Mouse (Mus musculus) T-cell, adult 66 days (primary cell): ENCODE data around the gene Trafd1. TPM values are rescaled to one million over a fixed set of nuclear protein-coding genes. Genes with fewer than 3 reads are reported as not detected.

Source experiments
- total RNA-seq, 2 experiments: library from RNA; stranded (reverse); gene quantifications; 3 replicates in 1 of 2; 4 replicates in 1 of 2; pipeline ENCODE4 v1.2.4; 2023

Gene Trafd1
- total RNA-seq: 10 to 100 TPM; 41.8 to 51.2 TPM

GRCm38 (mm10) chr5:121385461-121386119 is at the start of gene Trafd1:
Gene Trafd1, minus strand, starts transcription at chr5:121385632.

GRCm38 (mm10) chr5:121397187-121398145 is 12.0 kb upstream of the Trafd1 start, which contains the start of gene Naa25:
Gene Naa25, plus strand, starts transcription at chr5:121397936.

Other genes starting within 250 kb of the Trafd1 start
- gene Ptpn11, start 194.2 kb downstream of the Trafd1 start, total RNA-seq: 10 to 100 TPM; 42.3 to 42.5 TPM
- gene Rpl6, start 181.2 kb downstream of the Trafd1 start, total RNA-seq: 1,000 to 10,000 TPM; 2,043 to 2,125 TPM
- 10 to 100 TPM; 63.2 to 64.9 TPM for gene Hectd4, start 165.4 kb downstream of the Trafd1 start, total RNA-seq
- 10 to 100 TPM; 43.3 to 44.9 TPM for gene Naa25, start 12.3 kb upstream of the Trafd1 start, total RNA-seq
- gene Tmem116, start 66.3 kb upstream of the Trafd1 start, total RNA-seq: 1 to 10 TPM in 1 of 2 experiments, under 1 TPM in 1; 0.77 to 1.5 TPM
- gene Erp29, start 66.9 kb upstream of the Trafd1 start, total RNA-seq: 10 to 100 TPM; 62.3 to 88.1 TPM
- gene Adam1b, start 117.8 kb upstream of the Trafd1 start, total RNA-seq: under 1 TPM; 0.29 to 0.30 TPM
- 10 to 100 TPM; 13.2 to 13.5 TPM for gene Adam1a, start 159.8 kb upstream of the Trafd1 start, total RNA-seq
- not detected for gene Gm42878, start 159.8 kb upstream of the Trafd1 start, total RNA-seq
- gene Mapkapk5, start 160.3 kb upstream of the Trafd1 start, total RNA-seq: 100 to 1,000 TPM in 1 of 2 experiments, 10 to 100 TPM in 1; 99.5 to 122 TPM
- 10 to 100 TPM; 73.4 to 87.9 TPM for gene Aldh2, start 208.2 kb upstream of the Trafd1 start, total RNA-seq
- 10 to 100 TPM in 1 of 2 experiments, 1 to 10 TPM in 1; 10.0 to 14.7 TPM for gene Acad12, start 233.3 kb upstream of the Trafd1 start, total RNA-seq